Mouse (Mus musculus) spleen, adult 2 months (tissue): ENCODE measurements at regions not wholly inside any gene's neighbourhood (a gene's known extent, or its start where the extent isn't known, plus 50 kb on each side); places are given as distances from the start of the nearest gene placed in this dataset.

ENCODE experiments used
- CTCF ChIP-seq: fragments of 200-500 bp; IDR thresholded peaks from 2 replicates; pipeline ENCODE4 v1.5.1; 2011; ENCODE audit warnings: mild to moderate bottlenecking, inconsistent platforms; ENCODE audit not compliant: insufficient read depth, insufficient read length, insufficient replicate concordance; ENCODE audit errors: extremely low read depth
- POLR2A ChIP-seq: fragments of 200-500 bp; IDR thresholded peaks from 2 replicates; pipeline ENCODE4 v1.6.1; 2011; ENCODE audit warnings: low read depth, low read length, inconsistent platforms

DNA sequence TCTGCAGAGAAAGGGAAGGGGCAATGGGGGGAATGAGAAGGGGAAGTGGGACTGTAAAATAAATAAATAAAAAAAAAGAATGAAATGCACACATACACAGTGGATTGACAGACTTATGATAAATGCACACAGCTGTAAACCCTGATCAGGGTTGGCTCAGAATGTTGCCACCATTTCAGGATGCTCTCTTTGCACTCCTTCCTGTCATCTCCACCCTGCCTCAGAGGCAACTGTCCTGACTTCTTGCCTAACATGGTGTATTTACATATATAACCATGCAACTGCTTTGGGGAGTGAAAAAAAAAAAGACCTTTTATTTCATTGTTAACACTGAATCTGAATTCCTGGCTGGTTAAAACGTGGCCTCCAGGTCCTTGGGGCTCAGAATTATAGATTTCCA lies 149.4 kb downstream of the Kcnrg start:
- TF ChIP-seq CTCF (no peak), POLR2A (no peak)
